Comparison of ENCODE assay signal across 8 mouse cellular contexts in genomic region chr9:20459377-20460317, GRCm38 (mm10). TPM values are rescaled to one million over a fixed set of nuclear protein-coding genes. Genes with fewer than 3 reads are reported as not detected.
DNase-seq lines count a peak whose midpoint lies in the region; ATAC-seq and TF ChIP-seq lines count a peak whose summit lies in the region.

Zfp26 (minus strand) TSS chr9:20460162.

- no peak for TF ChIP-seq RAD21 in MEL (IDR thresholded peaks at IDR 0.05; ENCODE audit: low read depth, low read length)

- peaks cover 3 to 17% of the 10 kb centered on the region in 2 experiments; a peak in 3 of 4 replicates for H3K4me1 ChIP-seq in MEL (ENCODE audit: control insufficient read depth in 1 of 2, insufficient read depth in 2 of 2, low read length in 2 of 2)
- 0 out of 2 replicates have a peak, but pooled peaks cover 2% of the 10 kb centered on the region for H3K4me1 ChIP-seq in cerebellum, adult 2 months (ENCODE audit: control insufficient read depth, insufficient read depth, low read length)
- peaks cover 10% of the 10 kb centered on the region; the same call in 1 of the 2 replicates for H3K4me1 ChIP-seq in forebrain, postnatal 0 days (ENCODE audit: insufficient read depth)
- peaks cover 12% of the 10 kb centered on the region for H3K4me1 ChIP-seq in lung, embryonic 15.5 days

- H3K9me3 ChIP-seq in MEL (replicated peaks; ENCODE audit: insufficient read depth, low read length): no peaks in the 10 kb centered on the region
- H3K9me3 ChIP-seq in forebrain, postnatal 0 days (ENCODE audit: low read length): no peaks in the 10 kb centered on the region
- H3K9me3 ChIP-seq in lung, embryonic 15.5 days: no peaks in the 10 kb centered on the region

- peak; percentile 99 for DNase-seq in MEL (ENCODE audit: low read depth, low spot score)
- peak; percentile 80 to 84 for DNase-seq in cerebellum, adult 2 months
- DNase-seq in forebrain, postnatal 0 days: peak; percentile 86
- peak; percentile 75 for DNase-seq in heart, postnatal 4 days
- DNase-seq in layer of hippocampus, adult 8-10 months (ENCODE audit: low spot score in 2 of 2): peak; percentile 73 to 75
- peak; percentile 67 for DNase-seq in ovary, adult 18-20 months (ENCODE audit: low spot score)
- peak; percentile 81 for DNase-seq in thymus, postnatal 0 days (ENCODE audit: low spot score)

- H3K9ac ChIP-seq in MEL (ENCODE audit: control insufficient read depth, low read depth, low read length, poor library complexity, severe bottlenecking): peak within 1 kb of the TSS; percentile 84
- peak within 1 kb of the TSS; percentile 85 for H3K9ac ChIP-seq in forebrain, postnatal 0 days
- H3K9ac ChIP-seq in lung, embryonic 15.5 days: peak within 1 kb of the TSS; percentile 70

- TF ChIP-seq EP300 in MEL (IDR thresholded peaks at IDR 0.05; ENCODE audit: low read depth in 1 of 2, low read length in 2 of 2): peak in 1 of 2 experiments; percentile 20; a peak in 1 of 4 replicates

- peaks cover 25 to 37% of the 10 kb centered on the region in 2 experiments for H3K36me3 ChIP-seq in MEL (ENCODE audit: control insufficient read depth in 1 of 2, insufficient read depth in 2 of 2, low read length in 2 of 2)
- H3K36me3 ChIP-seq in forebrain, postnatal 0 days (ENCODE audit: insufficient read depth): peaks cover 23% of the 10 kb centered on the region
- H3K36me3 ChIP-seq in lung, embryonic 15.5 days: peaks cover 19% of the 10 kb centered on the region

- ATAC-seq in forebrain, postnatal 0 days: peak; percentile 92
- ATAC-seq in lung, embryonic 15.5 days (ENCODE audit: borderline replicate concordance, extremely low read depth, low FRiP score, low TSS enrichment): peak; percentile 94

- under 1% methylated on average over 48 of the region's 48 CpGs for WGBS in cerebellum, adult 2 months
- WGBS in forebrain, postnatal 0 days: under 1% methylated on average over 48 of the region's 48 CpGs
- WGBS in lung, embryonic 15.5 days: under 1% methylated on average over 48 of the region's 48 CpGs

- peak in 1 of 3 experiments; percentile 1; a peak in 1 of 6 replicates for TF ChIP-seq CTCF in MEL (IDR thresholded peaks at IDR 0.05 in 2 of 3, conservative IDR thresholded peaks at IDR 0.05 in 1 of 3; ENCODE audit: control insufficient read depth in 1 of 3, insufficient read depth in 1 of 3, low read depth in 2 of 3, low read length in 3 of 3, poor library complexity in 1 of 3, severe bottlenecking in 1 of 3)
- no peak for TF ChIP-seq CTCF in cerebellum, adult 2 months (IDR thresholded peaks at IDR 0.05; ENCODE audit: borderline replicate concordance, insufficient read depth, low read depth, low read length)
- TF ChIP-seq CTCF in forebrain, postnatal 0 days (IDR thresholded peaks at IDR 0.05; ENCODE audit: low read depth): no peak

- H3K4me3 ChIP-seq in MEL (ENCODE audit: control insufficient read depth in 1 of 2, insufficient read depth in 1 of 2, low read depth in 2 of 2, low read length in 2 of 2): peak within 1 kb of the TSS; percentile 81 to 82
- peak within 1 kb of the TSS; percentile 67 for H3K4me3 ChIP-seq in cerebellum, adult 2 months (replicated peaks; ENCODE audit: insufficient read depth, low read depth, low read length)
- H3K4me3 ChIP-seq in forebrain, postnatal 0 days (ENCODE audit: low read depth, low read length): peak within 1 kb of the TSS; percentile 64
- peak within 1 kb of the TSS; percentile 69 for H3K4me3 ChIP-seq in lung, embryonic 15.5 days

- peak within 1 kb of the TSS; percentile 81 for H3K4me2 ChIP-seq in forebrain, postnatal 0 days (ENCODE audit: low read depth)
- H3K4me2 ChIP-seq in lung, embryonic 15.5 days: peak within 1 kb of the TSS; percentile 61

- peak within 1 kb of the TSS; percentile 88 for H3K27ac ChIP-seq in MEL (ENCODE audit: control insufficient read depth, low read depth, low read length)
- peak within 1 kb of the TSS; percentile 49 for H3K27ac ChIP-seq in cerebellum, adult 2 months (ENCODE audit: insufficient read depth, low read length)
- H3K27ac ChIP-seq in forebrain, postnatal 0 days (ENCODE audit: low read depth, low read length): peak within 1 kb of the TSS; percentile 89
- H3K27ac ChIP-seq in lung, embryonic 15.5 days: peak within 1 kb of the TSS; percentile 91

- H3K79me2 ChIP-seq in MEL (ENCODE audit: control insufficient read depth, insufficient read depth, low read length, poor library complexity): peaks cover 34% of the 10 kb centered on the region

- TF ChIP-seq POLR2A in MEL (IDR thresholded peaks at IDR 0.05; ENCODE audit: control insufficient read depth in 1 of 2, insufficient read depth in 1 of 2, low read depth in 1 of 2, low read length in 2 of 2, poor library complexity in 1 of 2): peak; percentile 90 to 99
- TF ChIP-seq POLR2A in cerebellum, adult 2 months (IDR thresholded peaks at IDR 0.05; ENCODE audit: borderline replicate concordance, insufficient read depth, low read length): peak; percentile 49; the same call in 1 of the 2 replicates

- H3K27me3 ChIP-seq in MEL (ENCODE audit: control insufficient read depth in 1 of 2, insufficient read depth in 2 of 2, low read length in 2 of 2): no peaks in the 10 kb centered on the region
- H3K27me3 ChIP-seq in cerebellum, adult 2 months (ENCODE audit: control insufficient read depth, insufficient read depth, low read length): no peaks in the 10 kb centered on the region
- H3K27me3 ChIP-seq in forebrain, postnatal 0 days (ENCODE audit: insufficient read depth, low read length): no peaks in the 10 kb centered on the region
- H3K27me3 ChIP-seq in lung, embryonic 15.5 days: no peaks in the 10 kb centered on the region

TF ChIP-seq in MEL, 35 proteins besides CTCF, POLR2A, EP300 and RAD21 (continues in another document):
- TF ChIP-seq POLR2AphosphoS2 (IDR thresholded peaks at IDR 0.05; ENCODE audit: low read length) (peak; percentile 83), CHD2 (IDR thresholded peaks at IDR 0.05; ENCODE audit: low read length) (peak; percentile 21; the same call in 1 of the 2 replicates), USF1 (IDR thresholded peaks at IDR 0.05; ENCODE audit: low read depth, low read length) (no peak), E2F4 (IDR thresholded peaks at IDR 0.05; ENCODE audit: borderline replicate concordance, low read depth, low read length) (peak; percentile 46; the same call in 1 of the 2 replicates), ETS1 (IDR thresholded peaks at IDR 0.05; ENCODE audit: low read depth, low read length) (peak; percentile 57; the same call in 1 of the 2 replicates), RCOR1 (IDR thresholded peaks at IDR 0.05; ENCODE audit: low read depth, low read length) (peak; percentile 70), MXI1 (IDR thresholded peaks at IDR 0.05; ENCODE audit: low read depth, low read length) (peak; percentile 85), MYB (IDR thresholded peaks at IDR 0.05; ENCODE audit: low read depth, low read length) (no peak), MYC (IDR thresholded peaks at IDR 0.05; ENCODE audit: low read depth, low read length) (peak; percentile 83), ZMIZ1 (IDR thresholded peaks at IDR 0.05; ENCODE audit: low read depth, low read length) (peak; percentile 50; the same call in 1 of the 2 replicates), MAFK (IDR thresholded peaks at IDR 0.05; ENCODE audit: borderline replicate concordance, low read depth, low read length) (no peak), MAX (IDR thresholded peaks at IDR 0.05; ENCODE audit: low read length) (peak; percentile 81), GABPA (IDR thresholded peaks at IDR 0.05; ENCODE audit: low read depth, low read length) (no peak), MAZ (IDR thresholded peaks at IDR 0.05; ENCODE audit: low read depth, low read length) (peak; percentile 87), CHD1 (IDR thresholded peaks at IDR 0.05; ENCODE audit: low read depth, low read length) (peak; percentile 98), ZC3H11A (IDR thresholded peaks at IDR 0.05; ENCODE audit: low read depth, low read length) (0 out of 2 replicates have a peak, but pooled peaks have one; percentile 0), ELF1 (IDR thresholded peaks at IDR 0.05; ENCODE audit: low read depth, low read length) (peak; percentile 96), TBP (IDR thresholded peaks at IDR 0.05; ENCODE audit: low read depth, low read length) (peak; percentile 95), ZNF384 (IDR thresholded peaks at IDR 0.05; ENCODE audit: low read depth, low read length) (no peak), JUND (IDR thresholded peaks at IDR 0.05; ENCODE audit: low read depth, low read length) (0 out of 2 replicates have a peak, but pooled peaks have one; percentile 25), UBTF (IDR thresholded peaks at IDR 0.05; ENCODE audit: borderline replicate concordance, insufficient read depth, low read depth, low read length) (peak; percentile 97), GATA1 (IDR thresholded peaks at IDR 0.05; ENCODE audit: low read depth, low read length) (peak; percentile 43; the same call in 1 of the 2 replicates), TCF12 (IDR thresholded peaks at IDR 0.05; ENCODE audit: low read depth, low read length) (peak; percentile 63), KAT2A (conservative IDR thresholded peaks at IDR 0.05; ENCODE audit: low read depth, low read length) (peak; percentile 91), TAL1 (IDR thresholded peaks at IDR 0.05; ENCODE audit: low read length) (no peak), BHLHE40 (IDR thresholded peaks at IDR 0.05; ENCODE audit: borderline replicate concordance, low read depth, low read length) (no peak), HCFC1 (IDR thresholded peaks at IDR 0.05; ENCODE audit: low read depth, low read length) (peak; percentile 95), SIN3A (IDR thresholded peaks at IDR 0.05; ENCODE audit: low read length) (peak; percentile 95), ZKSCAN1 (IDR thresholded peaks at IDR 0.05; ENCODE audit: low read depth, low read length) (no peak), MEF2A (IDR thresholded peaks at IDR 0.05; ENCODE audit: extremely low read depth, insufficient replicate concordance, low read depth, low read length, poor library complexity, severe bottlenecking) (0 out of 2 replicates have a peak, but pooled peaks have one; percentile 12)

RNA-seq across cellular contexts. Expression of gene Zfp26, which starts in this region (rescaled TPM):
- 50.5 and 52.5 TPM in 2 replicates for total RNA-seq in MEL (2012; rRNA removed)
- polyA plus RNA-seq in MEL (2012; ENCODE audit: insufficient read depth in 1 of 2, insufficient read length in 2 of 2, low read depth in 1 of 2, low replicate concordance in 2 of 2, missing spikeins in 1 of 2): 10 to 100 TPM; 18.5 to 55.4 TPM
- polyA plus RNA-seq in cerebellum, adult 2 months (2012; rRNA removed): 10.7 and 10.8 TPM in 2 replicates
- 35.3 and 40.6 TPM in 2 replicates for total RNA-seq in forebrain, postnatal 0 days (2014; rRNA removed)
- 6.3 and 9.2 TPM in 2 replicates for polyA plus RNA-seq in forebrain, postnatal 0 days (2015; fragmentation: Nextera tagmentation; extraction: Ambion mirVana)
- total RNA-seq in heart, postnatal 4 days (2021): 10 to 100 TPM; 21.7 to 23.8 TPM
- 10 to 100 TPM; 26.6 to 30.0 (median 27.0) TPM for total RNA-seq in layer of hippocampus, adult 8-10 months (2022)
- 19.7 and 21.6 TPM in 2 replicates for polyA plus RNA-seq in lung, embryonic 15.5 days (2015; fragmentation: Nextera tagmentation; extraction: Ambion mirVana)
- polyA plus RNA-seq in thymus, postnatal 0 days (2015; fragmentation: Nextera tagmentation; extraction: Ambion mirVana): 15.4 and 16.3 TPM in 2 replicates

Comparison
In these comparisons a context has a peak if more than half of its experiments do, and no peak if none do; other contexts are left out.
1. Peak in every context shown above with its lines: DNase-seq, ATAC-seq, H3K4me3 ChIP-seq and H3K27ac ChIP-seq.